Mouse (Mus musculus) heart, postnatal 36 days (tissue): ENCODE measurements around the gene Asb7. TPM values are rescaled to one million over a fixed set of nuclear protein-coding genes. Genes with fewer than 3 reads are reported as not detected.

Source experiments
- DNase-seq, 2 experiments: peaks; one replicate each; pipeline ENCODE4 v3.0.0; 2021 to 2022
- intact Hi-C: fragments of 180-260 bp; cut with DNase I; formaldehyde crosslinking; loops from one replicate; pipeline ENCODE4 v1.15.1; 2025
- total RNA-seq, 2 experiments: library from RNA; stranded (reverse); gene quantifications; 2 replicates each; pipeline ENCODE4 v1.2.3; 2021

Gene Asb7
- total RNA-seq, 2 experiments from 2014 or later, result 7.5 to 8.1 TPM

- intact Hi-C loops, result no loop called here
- DNase-seq, result no peak
These were observed 29.1 kb downstream of the Asb7 start for GRCm38 (mm10) chr7:66660291-66660690.

GRCm38 (mm10) chr7:66655471-66655870 lies 33.9 kb downstream of the Asb7 start:
- intact Hi-C loops, result no loop called here
- DNase-seq, result no peak

- intact Hi-C loops, result no loop called here
These were observed 35.8 kb downstream of the Asb7 start for GRCm38 (mm10) chr7:66653596-66653995.

GRCm38 (mm10) chr7:66652216-66652615 lies 37.2 kb downstream of the Asb7 start:
- intact Hi-C loops, result no loop called here
- DNase-seq, result no peak

More at GRCm38 (mm10) chr7:66653596-66653995, 35.8 kb downstream of the Asb7 start:
- no peak for DNase-seq

GRCm38 (mm10) chr7:66650883-66651282 lies 38.5 kb downstream of the Asb7 start:
- no peak for DNase-seq
- intact Hi-C loops, result no loop called here

GRCm38 (mm10) chr7:66649181-66649580 lies 40.2 kb downstream of the Asb7 start:
- no peak for DNase-seq
- intact Hi-C loops, result no loop called here

GRCm38 (mm10) chr7:66645736-66646135 lies 43.7 kb downstream of the Asb7 start:
- intact Hi-C loops, result no loop called here
- DNase-seq, result no peak

- no peak for DNase-seq
- intact Hi-C loops, result no loop called here
These were observed 56.0 kb downstream of the Asb7 start for GRCm38 (mm10) chr7:66633351-66633750.

GRCm38 (mm10) chr7:66630154-66630800 lies 59.1 kb downstream of the Asb7 start:
- DNase-seq, result no peak
- intact Hi-C loops, result no loop called here

GRCm38 (mm10) chr7:66629419-66629818 lies 60.0 kb downstream of the Asb7 start:
- no peak for DNase-seq
- intact Hi-C loops, result no loop called here

GRCm38 (mm10) chr7:66623436-66623835 lies 66.0 kb downstream of the Asb7 start:
- intact Hi-C loops, result no loop called here
- peak; percentile 18 to 23 for DNase-seq

- intact Hi-C loops, result no loop called here
- DNase-seq, result no peak
These were observed 87.5 kb downstream of the Asb7 start for GRCm38 (mm10) chr7:66601846-66602245.

GRCm38 (mm10) chr7:66600622-66601610 lies 88.5 kb downstream of the Asb7 start:
- peak in 1 of 2 experiments; percentile 7 for DNase-seq
- intact Hi-C loops, result no loop called here

- intact Hi-C loops, result no loop called here
- DNase-seq, result no peak
These were observed 89.3 kb downstream of the Asb7 start for GRCm38 (mm10) chr7:66600126-66600525.

- intact Hi-C loops, result no loop called here
- no peak for DNase-seq
These were observed 91.5 kb downstream of the Asb7 start for GRCm38 (mm10) chr7:66597900-66598299.

Other genes starting within 250 kb of the Asb7 start
- 1 to 10 TPM; 3.3 to 4.1 TPM for gene Lins1, start 293 bp upstream of the Asb7 start, total RNA-seq
- gene Cers3, start 53.9 kb upstream of the Asb7 start, total RNA-seq, result under 1 TPM in 1 of 2 experiments, not detected in 1; 0.17 TPM
- gene Adamts17, start 150.1 kb upstream of the Asb7 start, total RNA-seq, result 1 to 10 TPM; 1.3 to 1.5 TPM